Mouse (Mus musculus) olfactory bulb, adult 2 months (tissue): ENCODE data around the gene Efcab2.

Experiments used
- CTCF ChIP-seq: fragments of 200-500 bp; IDR thresholded peaks from 2 replicates; pipeline ENCODE4 v1.5.1; 2012; ENCODE audit warnings: low read depth, mild to moderate bottlenecking, low read length, moderate library complexity; ENCODE audit not compliant: insufficient read depth
- POLR2A ChIP-seq: fragments of 200-500 bp; IDR thresholded peaks from 2 replicates; pipeline ENCODE4 v1.6.1; 2012; ENCODE audit warnings: mild to moderate bottlenecking, low read depth, low read length, moderate library complexity; ENCODE audit not compliant: insufficient read depth

DNA sequence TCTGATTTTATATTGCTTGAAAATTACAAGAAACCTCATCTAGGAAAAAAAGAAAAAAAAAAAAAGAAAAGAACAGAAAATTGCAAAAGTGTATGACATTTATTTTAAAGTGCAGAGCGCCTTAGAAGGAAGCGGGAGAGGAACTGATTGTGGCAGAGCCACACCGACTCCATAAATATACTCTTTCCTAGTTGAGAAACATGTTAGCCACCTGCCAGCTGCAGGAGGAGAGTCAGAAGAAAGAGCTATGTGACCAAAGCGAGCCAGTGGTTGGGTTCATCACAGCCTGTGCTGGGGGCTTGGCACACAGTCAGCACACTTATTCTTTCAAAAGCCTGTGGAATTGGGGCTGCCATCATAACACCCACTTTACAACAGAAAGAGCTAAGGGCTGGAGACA lies 33.2 kb upstream of the Efcab2 start:
- no peak for TF ChIP-seq CTCF
- TF ChIP-seq POLR2A, result no peak
